Mouse (Mus musculus) liver, embryonic 16.5 days (tissue): Measurements from ENCODE around the gene Ift46. TPM values are rescaled to one million over a fixed set of nuclear protein-coding genes. Genes with fewer than 3 reads are reported as not detected.

Experiments
- ATAC-seq: fragments of 200-750 bp; cut with Nextera tagmentation; 2 replicates; pipeline ENCODE4 v1.8.0; 2017; ENCODE audit warnings: low read depth, mild to moderate bottlenecking, moderate number of reproducible peaks, moderate library complexity
- H3K27ac ChIP-seq: fragments of 300-500 bp; sonication (generic); 2 replicates; pipeline ENCODE4 v1.5.1; 2014; ENCODE audit warnings: mild to moderate bottlenecking, low read length
- H3K27me3 ChIP-seq: fragments of 300-500 bp; sonication (generic); 2 replicates; pipeline ENCODE4 v1.6.1; 2014; ENCODE audit warnings: low read depth, low read length, mixed read lengths; ENCODE audit not compliant: control insufficient read depth, insufficient read depth
- H3K36me3 ChIP-seq: fragments of 300-500 bp; sonication (generic); 2 replicates; pipeline ENCODE4 v1.6.1; 2014; ENCODE audit warnings: mild to moderate bottlenecking; ENCODE audit not compliant: control insufficient read depth, insufficient read depth
- H3K4me1 ChIP-seq: fragments of 300-500 bp; sonication (generic); 2 replicates; pipeline ENCODE4 v1.6.1; 2014; ENCODE audit warnings: low read depth, low read length, mixed read lengths; ENCODE audit not compliant: control insufficient read depth
- H3K4me2 ChIP-seq: fragments of 300-500 bp; sonication (generic); 2 replicates; pipeline ENCODE4 v1.6.1; 2014; ENCODE audit warnings: low read depth, low read length, mixed read lengths
- H3K4me3 ChIP-seq: fragments of 300-500 bp; sonication (generic); 2 replicates; pipeline ENCODE4 v1.5.1; 2014; ENCODE audit warnings: low read depth, mild to moderate bottlenecking, low read length
- H3K9ac ChIP-seq: fragments of 300-500 bp; sonication (generic); 2 replicates; pipeline ENCODE4 v1.6.1; 2014; ENCODE audit warnings: low read depth, low read length
- H3K9me3 ChIP-seq: fragments of 300-500 bp; sonication (generic); replicated peaks from 2 replicates; pipeline ENCODE4 v1.6.1; 2016; ENCODE audit warnings: low read length; ENCODE audit not compliant: control insufficient read depth
- WGBS: fragments of 180-500 bp; shearing (Covaris S2); extraction: QIAGEN DNeasy Blood & Tissue Kit; methylation state at CpG from one replicate; pipeline ENCODE4 v1.1.7; 2014; ENCODE audit not compliant: insufficient replicate concordance; 5-methylcytosine and 5-hydroxymethylcytosine counted together
- polyA plus RNA-seq: library from polyadenylated mRNA; unstranded; fragments of >200 nt; fragmentation: Nextera tagmentation; extraction: Ambion mirVana; gene quantifications from 2 replicates; pipeline ENCODE4 v1.2.1, GENCODE M21; 2015

Gene Ift46
- polyA plus RNA-seq, 1 experiment from 2014 or later, result 21.0 TPM

DNA sequence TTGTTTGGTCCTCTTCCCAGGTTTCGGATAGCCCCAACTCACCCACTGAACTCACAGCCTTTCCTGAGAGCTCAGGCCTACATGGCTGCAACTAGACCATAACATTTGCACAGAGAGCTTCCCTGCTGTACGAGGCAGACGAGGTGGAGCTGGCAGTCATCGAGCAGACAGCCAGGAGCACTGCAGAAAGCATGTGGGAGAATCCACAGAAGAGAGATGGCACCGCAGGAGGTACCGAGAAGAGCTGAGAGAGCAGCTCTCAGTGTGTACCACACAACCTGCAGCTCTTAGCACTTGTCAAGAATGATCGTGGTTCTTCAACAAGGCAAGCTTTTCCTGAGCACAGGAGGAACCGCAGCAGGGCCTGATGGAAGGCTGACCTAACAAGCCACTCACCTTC lies 46.5 kb downstream of the Ift46 start:
- Histone ChIP-seq H3K27ac (no peak overlapping the region), H3K27me3 (no peaks in the 10 kb centered on the region), H3K4me1 (no peaks in the 10 kb centered on the region), H3K36me3 (peaks cover 49% of the 10 kb centered on the region), H3K4me3 (no peak overlapping the region), H3K9me3 (no peaks in the 10 kb centered on the region), H3K4me2 (no peak overlapping the region), H3K9ac (no peak overlapping the region)
- WGBS, result 83% methylated on average over 8 of the region's 8 CpGs
- ATAC-seq, result no peak

DNA sequence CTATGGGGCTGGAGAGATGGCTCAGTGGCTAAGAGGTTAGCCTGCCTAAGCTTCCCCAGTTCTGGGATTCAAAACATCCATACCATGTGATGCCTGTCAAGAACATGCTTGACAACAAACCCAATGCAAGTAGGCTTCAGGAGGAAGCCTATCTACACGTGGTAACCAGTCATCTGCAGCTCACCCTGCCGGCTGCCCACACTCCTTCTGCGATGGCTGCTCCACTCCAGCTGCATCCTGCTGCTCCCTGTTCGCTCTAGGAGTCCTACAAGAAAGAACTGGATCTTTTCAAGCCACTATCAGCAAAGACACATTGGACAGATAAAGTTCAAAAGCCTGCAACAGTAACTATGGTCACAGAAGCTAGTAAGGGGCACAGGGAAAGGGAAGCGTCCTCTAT lies 49.8 kb downstream of the Ift46 start:
- WGBS, result 67% methylated on average over 5 of the region's 5 CpGs

DNA sequence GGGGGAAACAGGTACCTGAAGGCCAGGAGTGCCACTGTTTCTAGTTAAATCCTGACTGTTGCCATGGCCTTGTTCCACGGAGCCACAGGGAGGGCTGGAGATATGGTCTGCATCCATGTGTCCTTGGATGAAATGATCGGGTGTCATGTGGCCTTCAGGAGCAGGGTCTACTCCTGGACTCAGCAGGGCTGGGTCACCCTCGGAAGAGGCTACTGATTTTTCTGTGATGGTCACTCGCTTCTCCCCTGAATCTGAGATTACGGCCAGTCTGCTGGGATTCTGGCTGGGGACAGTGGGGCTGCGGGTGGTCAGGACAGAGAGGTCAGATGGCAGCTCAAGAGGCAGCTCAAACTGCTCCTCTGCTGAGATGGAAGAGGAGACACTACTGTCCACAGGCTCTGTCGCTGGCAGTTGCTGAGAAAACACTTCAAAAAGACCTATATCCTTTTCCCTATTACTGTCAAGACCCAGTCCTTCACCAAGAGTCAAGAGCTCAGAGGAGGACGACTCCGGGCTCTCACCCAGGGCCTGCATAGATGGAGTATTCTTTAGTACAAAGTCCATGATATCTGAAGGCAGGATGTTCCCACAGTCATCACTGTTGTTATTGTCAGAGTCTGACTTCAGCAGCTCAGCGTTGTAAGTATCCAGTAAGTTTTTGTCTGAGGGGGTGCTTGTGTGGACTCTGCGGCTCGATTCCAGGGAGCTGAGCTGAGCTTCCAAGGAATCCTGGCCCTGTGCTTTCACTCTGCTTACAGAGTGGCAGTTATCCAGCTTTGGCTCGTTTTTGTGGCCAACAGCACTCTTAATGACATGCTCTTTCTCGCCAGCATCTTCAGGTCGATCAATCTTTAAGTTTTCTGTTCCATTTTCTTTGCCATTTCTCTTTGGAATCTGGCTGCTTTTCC lies 52.5 kb downstream of the Ift46 start:
- H3K27ac ChIP-seq, result no peak overlapping the region
- no peak overlapping the region for H3K9ac ChIP-seq
- peaks cover 60% of the 10 kb centered on the region for H3K36me3 ChIP-seq
- H3K27me3 ChIP-seq, result no peaks in the 10 kb centered on the region
- no peaks in the 10 kb centered on the region for H3K4me1 ChIP-seq
- H3K4me2 ChIP-seq, result no peak overlapping the region
- H3K4me3 ChIP-seq, result no peak overlapping the region
- no peaks in the 10 kb centered on the region for H3K9me3 ChIP-seq
- WGBS, result 82% methylated on average over 15 of the region's 15 CpGs
- no peak for ATAC-seq

More for the DNA sequence above, 49.8 kb downstream of the Ift46 start:
- Histone ChIP-seq H3K4me2 (no peak overlapping the region), H3K9ac (no peak overlapping the region), H3K27me3 (no peaks in the 10 kb centered on the region), H3K4me3 (no peak overlapping the region), H3K27ac (no peak overlapping the region), H3K36me3 (peaks cover 68% of the 10 kb centered on the region), H3K4me1 (no peaks in the 10 kb centered on the region), H3K9me3 (no peaks in the 10 kb centered on the region)
- no peak for ATAC-seq

DNA sequence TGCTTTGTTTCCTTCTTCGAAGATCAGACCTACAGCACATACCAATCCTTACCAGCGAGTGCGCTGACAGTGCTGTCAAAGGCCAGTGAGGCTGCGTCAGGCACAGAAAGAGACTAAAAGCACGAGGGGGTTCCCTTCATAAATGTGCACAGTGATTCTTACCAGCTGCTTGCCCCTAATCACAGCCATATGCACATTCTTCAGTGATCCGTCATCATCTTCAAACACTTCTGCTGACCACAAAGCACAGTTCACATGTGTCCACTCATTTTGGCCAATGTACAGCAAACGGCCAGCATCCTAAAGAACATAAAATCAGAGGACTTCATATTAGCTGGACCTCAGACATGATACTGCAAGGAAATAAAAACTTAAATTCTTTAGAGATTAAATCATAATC lies 59.0 kb downstream of the Ift46 start:
- no peak overlapping the region for H3K9ac ChIP-seq
- no peaks in the 10 kb centered on the region for H3K27me3 ChIP-seq
- H3K9me3 ChIP-seq, result no peaks in the 10 kb centered on the region
- H3K36me3 ChIP-seq, result peaks cover 58% of the 10 kb centered on the region
- H3K4me2 ChIP-seq, result no peak overlapping the region
- ATAC-seq, result no peak
- no peak overlapping the region for H3K4me3 ChIP-seq
- WGBS, result 85% methylated on average over 7 of the region's 7 CpGs
- no peak overlapping the region for H3K27ac ChIP-seq
- no peaks in the 10 kb centered on the region for H3K4me1 ChIP-seq

DNA sequence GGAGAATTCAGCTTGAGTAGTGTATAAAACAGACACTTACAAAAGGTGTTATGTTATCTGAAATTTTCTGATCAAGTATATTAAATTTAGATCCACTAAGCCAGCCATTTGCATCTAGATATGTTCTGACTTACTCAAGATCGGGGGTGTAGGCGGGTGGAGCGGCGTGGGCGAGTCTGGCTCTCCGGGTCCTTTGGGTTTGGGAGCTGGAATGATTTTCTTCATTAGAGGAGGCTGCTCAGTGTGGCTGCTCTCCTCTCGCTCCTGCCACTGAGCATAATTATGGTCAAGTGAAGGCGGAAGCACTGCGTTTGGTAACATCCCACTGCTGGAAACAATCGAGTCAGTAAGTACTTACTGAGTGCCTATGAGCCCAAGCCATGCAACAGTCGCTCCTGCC lies 61.2 kb downstream of the Ift46 start:
- no peak overlapping the region for H3K9ac ChIP-seq
- H3K9me3 ChIP-seq, result no peaks in the 10 kb centered on the region
- H3K36me3 ChIP-seq, result peaks cover 51% of the 10 kb centered on the region
- ATAC-seq, result no peak
- H3K4me2 ChIP-seq, result no peak overlapping the region
- no peak overlapping the region for H3K4me3 ChIP-seq
- H3K4me1 ChIP-seq, result no peaks in the 10 kb centered on the region
- H3K27ac ChIP-seq, result no peak overlapping the region
- no peaks in the 10 kb centered on the region for H3K27me3 ChIP-seq
- WGBS, result 89% methylated on average over 11 of the region's 11 CpGs

DNA sequence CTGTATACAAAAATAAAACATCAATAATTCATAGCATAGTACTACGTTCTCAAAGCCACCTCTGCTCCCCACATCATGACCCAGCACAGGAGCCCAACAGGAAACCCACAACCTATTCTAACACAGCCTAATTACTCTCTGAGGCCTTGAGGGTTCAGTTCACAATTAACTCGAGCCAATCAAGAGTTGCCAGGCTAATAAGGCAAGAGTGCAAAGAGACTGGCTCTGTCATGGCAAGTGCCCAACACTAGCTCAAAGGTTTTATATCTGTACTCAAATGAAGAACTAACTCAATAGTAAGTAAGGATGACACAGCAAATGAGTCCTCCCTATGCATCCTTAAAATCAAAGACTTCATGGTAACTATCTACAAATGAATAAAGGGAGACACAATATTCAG lies 62.8 kb downstream of the Ift46 start:
- Histone ChIP-seq H3K27ac (no peak overlapping the region), H3K4me2 (no peak overlapping the region), H3K36me3 (peaks cover 48% of the 10 kb centered on the region), H3K9me3 (no peaks in the 10 kb centered on the region), H3K27me3 (no peaks in the 10 kb centered on the region), H3K4me3 (no peak overlapping the region), H3K9ac (no peak overlapping the region), H3K4me1 (no peaks in the 10 kb centered on the region)
- ATAC-seq, result no peak
- 76% methylated on average over 2 of the region's 2 CpGs for WGBS

DNA sequence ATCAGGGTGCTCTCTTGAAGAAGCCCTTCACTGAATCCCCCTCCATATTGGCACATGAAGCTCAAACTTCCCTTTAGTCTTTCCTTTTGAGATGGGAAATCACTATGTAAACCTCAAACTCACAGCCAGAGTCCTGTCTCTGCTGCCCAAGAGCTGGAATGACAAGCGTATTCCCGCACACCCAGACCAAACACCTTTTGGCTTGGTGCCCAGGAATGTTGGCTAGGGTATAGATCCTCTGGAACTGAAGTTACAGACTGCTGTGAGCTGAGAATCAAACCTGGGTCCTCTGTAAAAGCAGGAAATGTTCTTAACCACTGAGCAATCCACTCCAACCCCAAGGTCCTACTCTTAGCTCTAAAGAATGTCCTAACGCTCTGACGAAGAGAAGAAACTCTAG lies 64.6 kb downstream of the Ift46 start:
- H3K27ac ChIP-seq, result no peak overlapping the region
- no peaks in the 10 kb centered on the region for H3K9me3 ChIP-seq
- no peak overlapping the region for H3K9ac ChIP-seq
- 83% methylated on average over 4 of the region's 4 CpGs for WGBS
- H3K27me3 ChIP-seq, result no peaks in the 10 kb centered on the region
- H3K4me1 ChIP-seq, result no peaks in the 10 kb centered on the region
- no peak overlapping the region for H3K4me3 ChIP-seq
- peaks cover 44% of the 10 kb centered on the region for H3K36me3 ChIP-seq
- no peak overlapping the region for H3K4me2 ChIP-seq
- ATAC-seq, result no peak

DNA sequence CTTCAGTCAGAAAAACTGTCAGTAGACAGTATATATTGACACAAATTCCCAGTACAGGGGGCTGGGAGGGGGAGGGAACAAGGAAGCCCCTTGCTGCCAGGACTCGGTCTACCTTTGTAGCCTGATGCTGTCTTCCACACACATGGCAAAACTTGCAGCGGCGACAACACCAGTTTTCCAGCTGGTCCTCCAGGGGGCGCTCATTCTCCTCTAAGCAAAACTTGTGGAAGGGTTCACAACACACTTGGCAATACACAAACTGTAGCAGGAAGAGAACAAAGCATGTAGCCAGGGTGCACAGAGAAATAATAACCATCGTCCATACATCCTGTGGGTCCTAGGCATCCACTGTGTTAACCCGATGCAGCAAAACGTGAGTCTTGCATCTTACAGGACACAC lies 68.7 kb downstream of the Ift46 start:
- Histone ChIP-seq H3K27ac (no peak overlapping the region), H3K27me3 (no peaks in the 10 kb centered on the region), H3K4me2 (no peak overlapping the region), H3K9me3 (no peaks in the 10 kb centered on the region), H3K4me1 (no peaks in the 10 kb centered on the region), H3K36me3 (peaks cover 31% of the 10 kb centered on the region), H3K9ac (no peak overlapping the region), H3K4me3 (no peak overlapping the region)
- 36% methylated on average over 7 of the region's 7 CpGs for WGBS
- ATAC-seq, result no peak

DNA sequence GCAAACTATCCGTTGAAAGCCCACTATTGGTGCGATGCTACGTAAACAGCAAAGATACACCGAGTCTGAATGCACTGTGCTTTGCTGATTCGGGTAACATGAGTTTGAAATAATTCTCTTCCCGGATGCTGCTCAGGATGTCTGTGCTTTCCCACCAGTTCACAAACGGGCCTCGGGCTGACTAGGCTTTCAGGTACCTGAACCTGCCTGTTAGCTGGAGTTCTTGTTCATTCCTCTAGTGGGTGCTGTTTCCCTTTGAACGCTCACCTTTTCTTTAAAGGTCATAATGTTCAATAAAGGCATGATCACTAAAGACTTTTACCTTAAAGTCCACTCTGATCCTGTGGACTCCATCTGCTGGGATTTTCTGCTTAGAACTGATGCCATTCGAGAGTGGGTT lies 73.5 kb downstream of the Ift46 start:
- Histone ChIP-seq H3K27me3 (no peaks in the 10 kb centered on the region), H3K27ac (no peak overlapping the region), H3K36me3 (peaks cover 43% of the 10 kb centered on the region), H3K9ac (no peak overlapping the region), H3K4me1 (no peaks in the 10 kb centered on the region), H3K4me2 (no peak overlapping the region), H3K4me3 (no peak overlapping the region), H3K9me3 (no peaks in the 10 kb centered on the region)
- ATAC-seq, result no peak
- 82% methylated on average over 10 of the region's 10 CpGs for WGBS
